Comparison of ENCODE assay signal across 8 mouse cellular contexts in genomic region chr19:4396998-4397797, GRCm38 (mm10). TPM values are rescaled to one million over a fixed set of nuclear protein-coding genes. Genes with fewer than 3 reads are reported as not detected.
DNase-seq lines count a peak whose midpoint lies in the region; ATAC-seq and TF ChIP-seq lines count a peak whose summit lies in the region.

No protein-coding gene starts in this region.

- peak overlapping the region; percentile 99 for H3K9ac ChIP-seq in forebrain, embryonic 14.5 days (ENCODE audit: low read length)

- 0 out of 2 replicates have a peak, but pooled peaks cover 2% of the 10 kb centered on the region for H3K36me3 ChIP-seq in forebrain, embryonic 14.5 days (ENCODE audit: control insufficient read depth, insufficient read depth, low read length)

- TF ChIP-seq POLR2A in lung, adult 2 months (IDR thresholded peaks at IDR 0.05; ENCODE audit: borderline replicate concordance, extremely low read depth, low read depth, low read length): peak; percentile 88; the same call in 1 of the 2 replicates

- no peaks in the 10 kb centered on the region for H3K27me3 ChIP-seq in forebrain, embryonic 14.5 days (replicated peaks; ENCODE audit: control insufficient read depth, insufficient read depth, low read length)

- H3K9me3 ChIP-seq in forebrain, embryonic 14.5 days (replicated peaks; ENCODE audit: control insufficient read depth, low read length): no peaks in the 10 kb centered on the region

- intact Hi-C loops in heart, postnatal 25 days (cut with DNase I): loop anchor here (5.0 kb wide), 1 partner anchor 60 kb away; no protein-coding TSS in a partner anchor

- H3K4me2 ChIP-seq in forebrain, embryonic 14.5 days (ENCODE audit: low read length): peak overlapping the region; percentile 94

- peak overlapping the region; percentile 95 for H3K27ac ChIP-seq in forebrain, embryonic 14.5 days (ENCODE audit: low read depth, low read length)

- WGBS in forebrain, embryonic 14.5 days: 0% methylated on average over 47 of the region's 90 CpGs
- WGBS in lung, adult 2 months: 1% methylated on average over 80 of the region's 90 CpGs

- ATAC-seq in forebrain, embryonic 14.5 days: peak; percentile 92
- ATAC-seq in neutrophil, adult 5-6 weeks (ENCODE audit: extremely low read depth, insufficient number of reproducible peaks, low FRiP score, poor library complexity, severe bottlenecking): peak; percentile 94

- peak; percentile 99 for DNase-seq in ES-CJ7 (ENCODE audit: low read depth, low spot score)
- DNase-seq in cerebellum, adult 11 months: peak; percentile 97
- peak; percentile 99 for DNase-seq in forebrain, embryonic 14.5 days (ENCODE audit: low spot score)
- peak; percentile 93 for DNase-seq in heart, postnatal 25 days (ENCODE audit: low spot score)
- DNase-seq in layer of hippocampus, adult 18-20 months (ENCODE audit: low spot score in 2 of 2): peak; percentile 93 to 96
- peak; percentile 90 for DNase-seq in lung, adult 2 months
- peak; percentile 96 for DNase-seq in thymus, adult 18-20 months

- peak overlapping the region; percentile 99 for H3K4me3 ChIP-seq in forebrain, embryonic 14.5 days (ENCODE audit: low read depth, low read length)
- H3K4me3 ChIP-seq in lung, adult 2 months (replicated peaks; ENCODE audit: extremely low read depth, low read depth, low read length): peak overlapping the region; percentile 84

- peaks cover 14% of the 10 kb centered on the region for H3K4me1 ChIP-seq in forebrain, embryonic 14.5 days (ENCODE audit: control insufficient read depth, insufficient read depth, low read length)
- H3K4me1 ChIP-seq in lung, adult 2 months (ENCODE audit: control insufficient read depth, insufficient read depth, low read length): peaks cover 14% of the 10 kb centered on the region

- TF ChIP-seq CTCF in lung, adult 2 months (IDR thresholded peaks at IDR 0.05; ENCODE audit: insufficient read depth, low read length): no peak

RNA-seq across cellular contexts. Expression of gene Kdm2a, which starts 0.9 kb away (rescaled TPM):
- 29.2 and 36.3 TPM in 2 replicates for polyA plus RNA-seq in forebrain, embryonic 14.5 days (2014; fragmentation: Nextera tagmentation; extraction: Ambion mirVana)
- total RNA-seq in heart, postnatal 25 days (2021): 10 to 100 TPM; 35.3 to 44.0 TPM
- 10 to 100 TPM; 74.2 to 88.4 TPM for total RNA-seq in layer of hippocampus, adult 18-20 months (2021)
- polyA plus RNA-seq in lung, adult 2 months (2012; rRNA removed): 71.0 and 80.8 TPM in 2 replicates
- total RNA-seq in neutrophil, adult 5-6 weeks (2017): 205 and 210 TPM in 2 replicates

RNA-seq across cellular contexts. Expression of gene Rhod, which starts 42.0 kb away (rescaled TPM):
- 6.3 and 8.3 TPM in 2 replicates for polyA plus RNA-seq in forebrain, embryonic 14.5 days (2014; fragmentation: Nextera tagmentation; extraction: Ambion mirVana)
- 1 to 10 TPM; 4.6 to 6.4 TPM for total RNA-seq in heart, postnatal 25 days (2021)
- 1 to 10 TPM; 1.0 to 1.2 TPM for total RNA-seq in layer of hippocampus, adult 18-20 months (2021)
- polyA plus RNA-seq in lung, adult 2 months (2012; rRNA removed): 11.4 and 17.5 TPM in 2 replicates
- total RNA-seq in neutrophil, adult 5-6 weeks (2017): not detected in 2 replicates

Comparison
In these comparisons a context has a peak if more than half of its experiments do, and no peak if none do; other contexts are left out.
1. Peak in every context shown above with its lines: DNase-seq, ATAC-seq, H3K4me3 ChIP-seq and H3K27ac ChIP-seq.